Comparison of ENCODE assay signal across 11 mouse cellular contexts in the genomic region with DNA sequence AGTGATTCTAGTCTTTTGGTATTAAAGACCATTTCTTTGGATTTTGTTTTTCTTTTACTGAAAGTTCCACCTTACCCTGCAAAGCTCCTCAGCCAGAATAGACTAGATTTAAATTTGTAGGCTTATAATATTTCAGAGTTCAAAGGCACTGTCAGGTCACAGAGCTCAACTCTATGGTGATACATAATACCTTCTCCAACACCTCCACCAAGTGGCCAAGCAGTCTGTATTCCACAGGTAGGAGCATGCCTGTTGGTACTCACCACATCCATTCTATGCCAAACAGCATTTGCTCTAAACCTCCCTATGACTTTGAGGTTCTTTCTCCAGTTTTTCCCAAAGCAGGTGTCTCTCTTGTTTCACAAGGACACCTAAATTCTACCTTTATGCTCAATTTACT.
A peak's percentile ranks its signal among the peaks of the same experiment; 100 is the strongest.
DNase-seq lines count a peak whose midpoint lies in the region; ATAC-seq and TF ChIP-seq lines count a peak whose summit lies in the region.
"Had no signal": no experiment of that assay in that cellular context is flagged by ENCODE, and none has a peak within 500 bp of the region (broad histone marks: within the 10 kb centered on the region; RNA-seq: fewer than 3 reads in every experiment).

No protein-coding gene starts in this region.

- no peak overlapping the region for H3K4me2 ChIP-seq in liver, embryonic 14.5 days (ENCODE audit: low read depth)
- H3K4me2 ChIP-seq: forebrain, embryonic 13.5 days; liver, embryonic 15.5 days; midbrain, embryonic 15.5 days had no signal

- H3K4me1 ChIP-seq in liver, embryonic 14.5 days (replicated peaks; ENCODE audit: control insufficient read depth in 2 of 2, insufficient read depth in 2 of 2, low read length in 1 of 2), result no peaks in the 10 kb centered on the region
- H3K4me1 ChIP-seq: forebrain, embryonic 13.5 days; liver, embryonic 15.5 days; midbrain, embryonic 15.5 days had no signal

- H3K4me3 ChIP-seq in liver, embryonic 14.5 days (ENCODE audit: insufficient read depth in 1 of 2, low read depth in 2 of 2, low read length in 2 of 2), result no peak overlapping the region
- H3K4me3 ChIP-seq: forebrain, embryonic 13.5 days; liver, embryonic 15.5 days; midbrain, embryonic 15.5 days had no signal

- no peak overlapping the region for H3K27ac ChIP-seq in liver, embryonic 14.5 days
- H3K27ac ChIP-seq: forebrain, embryonic 13.5 days; liver, embryonic 15.5 days; midbrain, embryonic 15.5 days had no signal

- peak; percentile 1 for DNase-seq in embryo, embryonic 10.5 days (ENCODE audit: low spot score)
- no peak for DNase-seq in embryo, embryonic 10 days (ENCODE audit: low spot score)
- no peak for DNase-seq in liver, embryonic 14.5 days (ENCODE audit: low read depth in 3 of 3, low spot score in 3 of 3)
- DNase-seq in liver (no peak), ES-CJ7 (ENCODE audit: low read depth, low spot score) (peak; percentile 4)
- DNase-seq in kidney, postnatal 14 days, result peak; percentile 36
- no peak for DNase-seq in layer of hippocampus, adult 8-10 months (ENCODE audit: low spot score in 2 of 2)
- no peak for DNase-seq in layer of hippocampus, postnatal 25 days (ENCODE audit: extremely low spot score in 1 of 2, low spot score in 1 of 2)

- H3K27me3 ChIP-seq in liver, embryonic 14.5 days (ENCODE audit: control insufficient read depth, insufficient read depth, low read length), result no peaks in the 10 kb centered on the region
- H3K27me3 ChIP-seq: forebrain, embryonic 13.5 days; liver, embryonic 15.5 days; midbrain, embryonic 15.5 days had no signal

- peak; percentile 32; the same call in 1 of the 2 replicates for TF ChIP-seq CTCF in liver, embryonic 14.5 days (IDR thresholded peaks at IDR 0.05; ENCODE audit: low read depth)

- no peaks in the 10 kb centered on the region for H3K9me3 ChIP-seq in liver, embryonic 14.5 days (ENCODE audit: control insufficient read depth, low read length)
- H3K9me3 ChIP-seq: forebrain, embryonic 13.5 days; liver, embryonic 15.5 days; midbrain, embryonic 15.5 days had no signal

- no peak for ATAC-seq in liver, embryonic 14.5 days (ENCODE audit: insufficient read depth)
- ATAC-seq: forebrain, embryonic 13.5 days; midbrain, embryonic 15.5 days had no signal

- no peak overlapping the region for H3K9ac ChIP-seq in liver, embryonic 14.5 days (replicated peaks)
- H3K9ac ChIP-seq: forebrain, embryonic 13.5 days; liver, embryonic 15.5 days; midbrain, embryonic 15.5 days had no signal

- TF ChIP-seq EP300 in liver, embryonic 14.5 days (IDR thresholded peaks at IDR 0.05; ENCODE audit: low read depth), result no peak

- no peaks in the 10 kb centered on the region for H3K36me3 ChIP-seq in liver, embryonic 14.5 days (replicated peaks; ENCODE audit: control insufficient read depth, insufficient read depth, low read depth)
- H3K36me3 ChIP-seq: liver, embryonic 15.5 days; midbrain, embryonic 15.5 days had no signal

Comparison
In these comparisons a context has a peak if more than half of its experiments do, and no peak if none do; other contexts are left out.
1. DNase-seq: peak in embryo, embryonic 10.5 days (single experiment), ES-CJ7 (single experiment) and kidney, postnatal 14 days (single experiment); none in embryo, embryonic 10 days (single experiment), liver, embryonic 14.5 days (0 of 3), liver (single experiment), layer of hippocampus, adult 8-10 months (0 of 2) and layer of hippocampus, postnatal 25 days (0 of 2).